Mouse (Mus musculus) embryonic fibroblast, embryonic 13.5 days (primary cell): ENCODE measurements around the gene Ccdc36.

Experiments
- CTCF ChIP-seq: IDR thresholded peaks from 2 replicates; pipeline ENCODE4 v1.5.1; 2011; ENCODE audit warnings: mild to moderate bottlenecking, control low read depth, low read length, moderate library complexity, borderline replicate concordance; ENCODE audit not compliant: insufficient read depth
- POLR2A ChIP-seq: IDR thresholded peaks from 2 replicates; pipeline ENCODE4 v1.6.1; 2011; ENCODE audit warnings: low read depth, mild to moderate bottlenecking, control low read depth, low read length, moderate library complexity

- TF ChIP-seq CTCF (no peak), POLR2A (no peak)
Measured at GRCm38 (mm10) chr9:108455747-108456571, 27.7 kb upstream of the Ccdc36 start.
